Mouse (Mus musculus): ENCODE results near the gene Ak4. TPM values are rescaled to one million over a fixed set of nuclear protein-coding genes. Genes with fewer than 3 reads are reported as not detected.

The Ak4 gene
- polyA plus RNA-seq, 1 experiment: 0.32 TPM

DNA sequence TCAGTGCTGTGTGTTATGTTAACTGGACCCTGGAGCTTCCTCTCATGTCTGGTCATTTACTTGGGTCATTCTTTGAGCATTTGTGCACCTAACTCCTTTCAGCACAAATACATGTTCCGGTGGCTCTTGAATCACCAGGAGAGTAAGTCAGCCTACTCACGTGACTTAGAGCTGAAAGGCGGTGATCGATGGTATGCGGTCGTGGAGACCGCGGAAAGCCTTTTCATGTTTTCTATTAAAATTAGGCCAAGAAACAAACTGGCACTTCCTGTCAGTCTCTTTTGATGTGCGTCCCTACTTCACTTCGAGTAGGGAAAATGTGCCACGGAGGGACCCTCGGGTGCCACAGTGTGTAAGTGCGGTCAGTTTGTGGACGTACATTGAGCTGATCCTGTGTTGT, 96.8 kb downstream of the Ak4 start:
- DNase-seq (ENCODE audit: low read depth in 1 of 2, low spot score in 2 of 2): no peak
- Histone ChIP-seq H3K4me3 (ENCODE audit: extremely low read depth, insufficient read depth, insufficient read length) (no peak overlapping the region), H3K27me3 (ENCODE audit: control insufficient read depth, insufficient read depth, low read length) (no peaks in the 10 kb centered on the region), H3K4me1 (ENCODE audit: control insufficient read depth, insufficient read depth, insufficient read length) (no peaks in the 10 kb centered on the region), H3K27ac (ENCODE audit: insufficient read depth, low read length) (no peak overlapping the region), H3K36me3 (ENCODE audit: control insufficient read depth, insufficient read depth, low read length) (no peaks in the 10 kb centered on the region)
- no peak for TF ChIP-seq CTCF (IDR thresholded peaks at IDR 0.05; ENCODE audit: extremely low read depth, insufficient read depth, insufficient read length, insufficient replicate concordance)
- TF ChIP-seq POLR2A (IDR thresholded peaks at IDR 0.05; ENCODE audit: low read depth, low read length): no peak
- 94% methylated on average over 14 of the region's 14 CpGs for WGBS

Other genes starting within 250 kb of the Ak4 start
- gene Jak1, start 154.0 kb upstream of the Ak4 start, polyA plus RNA-seq (2012; rRNA removed): 63.9 and 69.0 TPM in 2 replicates
- 1.6 and 1.7 TPM in 2 replicates for gene Dnajc6, start 77.4 kb downstream of the Ak4 start, polyA plus RNA-seq (2012; rRNA removed)
- gene Leprot, start 228.4 kb downstream of the Ak4 start, polyA plus RNA-seq (2012; rRNA removed): 41.0 and 41.7 TPM in 2 replicates

All from spleen, adult 2 months (tissue).